Mouse (Mus musculus): ENCODE measurements at regions not wholly inside any gene's neighbourhood (a gene's known extent, or its start where the extent isn't known, plus 50 kb on each side); places are given as distances from the start of the nearest gene placed in this dataset. TPM values are rescaled to one million over a fixed set of nuclear protein-coding genes. Genes with fewer than 3 reads are reported as not detected.

MicroRNA genes in the stretch of these regions (microRNA counts, 519-probe panel; counts per million panel counts)
- microRNA mmu-miR-467h+mmu-miR-669d+mmu-miR-669l = not detected

Small RNA genes lying in the stretch of these regions (microRNA-seq; reads per million reads assigned to microRNA genes)
- not detected for gene Gm22243
- gene Gm25510 = not detected
- not detected for gene Gm26303
- not detected for gene Mir467h

All from midbrain, embryonic 14.5 days (tissue).